Mouse (Mus musculus): ENCODE results near the gene Hs3st5.
"Not testable (repeated sequence)": the region's sequence is repeated elsewhere in the genome, so short reads cannot be mapped to it uniquely, and the experiment has no call there.

The Hs3st5 gene

DNA sequence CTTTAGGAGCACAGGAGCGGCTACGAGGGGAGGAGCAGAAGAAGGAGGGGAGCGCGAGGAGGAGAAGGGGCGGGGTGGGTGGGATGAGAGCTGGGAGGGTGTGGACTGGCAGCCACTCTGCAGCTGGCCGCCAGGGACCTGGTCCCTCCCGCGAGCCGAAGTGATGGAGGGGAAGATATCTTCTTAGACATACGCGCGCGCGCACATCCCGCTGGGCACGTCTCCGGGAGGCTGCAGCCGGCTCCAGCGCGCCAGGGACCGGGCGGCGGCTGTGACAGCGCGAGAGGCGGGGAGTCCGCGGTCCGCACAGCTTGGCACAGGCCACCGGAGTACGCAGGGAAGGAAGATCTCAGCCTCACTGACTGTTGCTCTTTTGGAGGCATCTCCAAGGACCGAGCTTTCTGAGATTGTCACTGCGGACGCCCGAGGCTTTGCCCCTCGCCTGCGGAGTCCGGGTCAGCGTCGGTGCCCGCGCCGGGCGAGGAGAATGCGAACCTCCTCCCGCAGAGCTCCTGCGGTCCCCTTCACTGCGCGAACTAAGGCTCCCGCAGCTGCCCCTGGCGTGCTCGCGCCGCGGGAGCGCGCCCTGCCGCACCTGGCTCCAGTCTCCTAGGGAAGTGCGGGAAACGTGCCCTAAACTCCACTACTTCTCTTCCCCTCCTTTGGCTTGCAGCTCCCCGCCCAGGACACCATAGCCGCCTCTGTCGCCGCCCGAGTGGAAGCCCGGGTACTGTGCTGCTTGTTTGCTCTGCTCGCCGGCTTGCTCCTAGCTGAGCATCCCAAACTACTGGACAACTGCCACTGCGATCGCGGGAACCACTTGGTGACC, at the start of gene Hs3st5:
Hs3st5 (plus strand) TSS at position 88 of the 829 bp plus-strand sequence.
- DNase-seq (ENCODE audit: extremely low read depth, low read depth, low spot score), result no peak

DNA sequence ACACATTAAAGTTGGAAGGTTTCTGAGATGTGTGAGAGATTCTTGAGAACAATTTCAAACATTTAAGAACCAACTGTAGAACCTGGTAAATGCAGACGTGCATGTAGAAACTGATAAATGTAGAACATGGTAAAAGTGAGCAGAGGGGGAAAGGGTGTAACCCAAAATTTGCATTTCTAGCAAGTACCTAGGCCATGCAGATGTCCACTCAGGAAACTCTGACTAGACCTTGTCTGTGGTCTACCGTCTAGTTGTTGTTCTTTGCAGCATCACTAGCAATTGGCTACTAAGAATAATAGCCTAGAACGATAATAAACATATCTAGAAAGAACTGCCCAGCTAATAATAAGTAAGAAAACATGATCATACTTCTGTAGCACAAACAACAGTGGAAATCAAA, 38.0 kb upstream of the Hs3st5 start:
- no peak for DNase-seq (ENCODE audit: extremely low read depth, low read depth, low spot score)

DNA sequence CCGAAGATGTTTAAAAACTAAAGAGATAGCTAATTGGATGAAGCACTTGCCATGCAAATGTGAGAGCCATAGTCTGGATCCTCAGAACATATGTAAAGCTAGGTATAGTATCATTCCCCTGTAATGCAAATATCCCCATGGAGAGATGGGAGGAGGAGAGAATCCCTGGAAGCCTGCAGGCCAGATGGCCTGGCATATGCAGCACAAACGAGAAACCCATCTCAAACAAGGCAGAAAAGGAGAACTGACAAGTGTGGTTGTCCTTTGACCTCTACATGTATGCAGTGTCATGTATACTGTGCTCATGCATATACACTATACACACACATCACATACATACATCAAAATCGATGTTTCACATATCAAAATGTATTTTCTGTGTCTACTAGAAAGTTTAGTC, 35.5 kb upstream of the Hs3st5 start:
- no peak for DNase-seq (ENCODE audit: extremely low read depth, low read depth, low spot score)

DNA sequence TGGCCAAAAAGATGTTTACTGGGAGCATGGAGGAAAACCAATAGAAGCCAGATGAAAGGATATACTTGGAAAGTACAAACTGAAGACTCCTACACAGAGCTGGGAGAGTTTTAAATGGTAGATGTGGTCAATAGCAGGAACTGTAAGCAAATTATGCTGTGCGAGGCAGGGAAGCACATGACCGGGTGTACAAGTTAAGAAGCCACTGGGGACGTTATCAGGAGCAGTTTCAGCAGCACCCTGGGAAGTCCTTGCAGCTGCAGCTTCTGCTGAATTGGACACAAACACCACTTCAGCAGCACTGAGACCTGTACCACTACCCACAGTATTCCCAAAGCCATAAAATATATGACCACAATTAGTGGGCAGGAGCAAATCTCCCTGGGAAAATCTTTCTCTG, 31.8 kb upstream of the Hs3st5 start:
- DNase-seq (ENCODE audit: extremely low read depth, low read depth, low spot score), result no peak

DNA sequence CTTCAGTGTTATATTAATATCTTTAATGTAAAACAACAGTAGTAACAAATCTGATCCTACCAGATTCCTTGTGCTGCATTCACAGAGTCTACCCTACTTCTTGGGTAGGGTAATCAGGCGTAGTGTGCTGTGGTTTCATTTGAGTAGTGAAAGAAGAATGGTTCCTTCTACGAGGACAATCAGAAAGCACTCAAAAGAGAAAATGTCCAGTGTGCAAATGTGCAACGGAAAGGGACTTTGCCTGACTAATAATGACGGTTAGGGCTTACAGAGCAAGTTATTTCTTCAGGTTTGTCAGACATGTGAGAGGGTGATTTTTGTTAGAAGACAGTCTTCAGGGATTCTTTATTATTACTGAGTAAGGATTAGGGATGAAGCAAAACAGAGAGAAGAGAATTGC, 29.1 kb upstream of the Hs3st5 start:
- DNase-seq (ENCODE audit: extremely low read depth, low read depth, low spot score), result no peak

DNA sequence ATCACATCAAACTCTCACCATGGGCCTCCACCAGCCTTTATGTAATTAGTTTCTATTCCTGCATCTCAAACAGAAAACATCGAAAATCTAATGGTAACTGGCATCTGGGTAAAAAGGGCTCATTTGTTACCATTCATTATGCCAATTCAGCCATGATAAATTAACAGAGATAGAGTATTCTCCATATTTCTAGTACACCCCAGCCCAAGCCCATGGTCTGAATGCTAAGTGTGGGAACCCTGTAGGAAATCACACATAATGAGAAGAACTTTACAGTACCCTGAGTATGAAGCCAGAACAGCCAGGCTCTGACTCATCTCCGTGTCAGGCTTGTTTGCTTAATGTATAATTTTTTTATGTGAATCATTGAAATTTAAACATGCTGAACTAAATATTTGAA, 23.3 kb upstream of the Hs3st5 start:
- no peak for DNase-seq (ENCODE audit: extremely low read depth, low read depth, low spot score)

DNA sequence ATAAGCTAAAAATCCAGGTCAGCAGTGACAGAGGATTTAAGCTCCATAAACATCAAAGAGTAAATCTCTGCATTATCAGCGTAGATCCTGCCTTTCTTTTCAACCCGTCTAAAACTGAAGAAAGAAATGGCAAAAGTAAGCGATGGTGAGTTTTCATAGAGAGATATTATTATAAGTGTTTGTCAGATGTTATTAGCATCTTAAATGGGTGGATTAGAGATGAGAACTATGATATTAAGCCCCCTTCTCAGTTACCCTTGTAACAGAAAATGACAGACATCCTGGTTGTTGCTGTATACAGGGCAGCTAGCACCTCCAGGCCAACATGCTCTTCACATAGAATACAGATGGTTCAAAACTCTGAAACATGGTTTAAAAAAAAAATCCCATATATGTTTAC, 22.6 kb upstream of the Hs3st5 start:
- no peak for DNase-seq (ENCODE audit: extremely low read depth, low read depth, low spot score)

DNA sequence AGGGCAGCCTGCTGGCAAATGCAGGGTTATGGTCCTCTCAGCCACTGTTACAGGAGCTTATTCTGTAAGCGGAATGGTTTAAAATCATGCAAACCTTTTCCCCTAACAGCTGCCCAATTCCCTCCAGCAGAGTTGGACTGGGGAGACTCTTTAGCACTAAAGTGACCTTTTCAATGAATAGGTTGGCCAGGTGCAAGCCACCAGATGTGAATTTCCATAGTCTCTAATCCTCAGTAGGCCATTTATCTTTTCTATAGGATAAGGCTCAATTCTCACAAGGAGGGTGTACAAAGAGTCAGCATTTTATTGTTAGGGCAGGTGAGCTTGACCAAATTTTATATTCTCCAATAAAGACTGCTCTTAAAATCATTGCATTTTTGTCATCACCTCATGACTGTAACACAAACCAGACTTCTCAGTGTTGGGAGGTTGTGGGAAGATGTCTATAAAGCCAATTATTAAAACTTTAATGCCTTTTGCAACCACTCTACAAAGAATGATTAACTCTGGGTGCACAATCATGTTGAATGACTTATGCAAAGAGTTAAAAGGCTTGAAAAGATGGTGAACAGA, 21.8 kb upstream of the Hs3st5 start:
- no peak for DNase-seq (ENCODE audit: extremely low read depth, low read depth, low spot score)

DNA sequence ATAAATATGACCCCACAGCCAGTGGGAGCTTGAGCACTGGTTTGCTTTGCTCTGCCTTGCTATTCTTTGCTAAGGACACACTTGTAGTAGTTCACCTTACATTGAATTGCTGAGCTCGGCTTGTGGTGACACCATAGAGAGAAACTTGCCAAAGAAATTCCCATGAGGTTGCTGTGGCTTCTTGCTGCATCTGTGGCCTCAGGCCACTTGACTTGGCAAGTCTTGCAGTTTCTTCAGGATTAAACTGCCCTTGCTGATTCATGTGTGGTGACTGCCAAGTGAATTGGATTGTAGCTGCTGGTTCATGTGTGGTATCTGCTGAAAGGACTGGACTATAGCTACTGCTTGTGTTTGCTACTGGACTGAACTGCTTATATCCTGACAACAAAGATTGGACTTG, 13.0 kb upstream of the Hs3st5 start:
- DNase-seq (ENCODE audit: extremely low read depth, low read depth, low spot score), result no peak

DNA sequence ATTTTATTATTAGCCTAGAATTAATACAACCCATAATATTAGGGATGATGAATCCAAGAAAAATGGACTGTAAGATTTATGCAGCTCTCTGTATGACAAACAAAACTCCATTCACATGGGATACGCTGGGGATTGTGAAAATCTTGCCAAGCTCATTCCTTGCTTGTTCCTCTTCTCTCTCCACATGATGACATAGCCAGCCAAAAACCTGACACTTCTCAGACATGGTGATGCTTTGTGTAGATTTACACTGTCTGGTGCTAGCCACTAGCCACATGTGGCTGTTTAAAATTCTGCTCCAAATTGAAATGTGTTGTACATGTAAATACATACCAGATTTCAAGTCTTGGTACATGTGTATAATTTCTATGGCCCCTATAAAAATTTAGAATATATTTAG, 6.9 kb upstream of the Hs3st5 start:
- no peak for DNase-seq (ENCODE audit: extremely low read depth, low read depth, low spot score)

DNA sequence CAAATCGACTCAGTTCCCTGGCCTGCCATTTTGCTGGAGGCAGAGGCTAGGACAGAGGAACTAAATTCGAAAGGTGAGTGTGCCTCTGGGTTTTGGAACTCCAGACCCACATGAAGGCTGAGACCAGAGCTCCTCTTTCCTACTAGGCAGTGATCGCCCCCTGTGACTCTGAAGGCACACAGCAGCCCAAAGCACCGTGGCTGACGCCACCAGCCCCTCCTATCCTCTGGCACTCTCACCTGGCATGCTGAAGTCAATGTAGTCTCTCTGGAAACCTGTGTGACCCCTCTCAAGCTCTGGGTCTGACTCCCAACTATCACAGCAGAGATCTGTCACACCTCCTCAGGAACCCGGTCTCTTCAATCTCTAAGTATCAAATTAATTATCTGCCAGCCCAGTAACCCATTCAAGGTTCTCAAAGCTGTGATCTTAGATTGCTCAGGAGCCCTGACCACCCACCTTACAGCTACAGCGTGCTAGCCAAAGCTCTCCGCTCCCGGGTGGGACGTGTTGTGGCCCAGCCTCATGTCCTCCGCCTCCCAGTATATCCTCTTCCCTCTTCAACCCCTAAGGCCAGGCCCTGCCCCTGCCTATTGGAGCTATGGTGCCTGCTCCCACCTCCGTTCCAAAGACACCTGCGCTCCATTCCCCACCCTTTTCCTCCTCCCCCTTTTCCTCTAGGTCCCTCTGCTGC, 434 bp upstream of the Hs3st5 start:
- no peak for DNase-seq (ENCODE audit: extremely low read depth, low read depth, low spot score)

DNA sequence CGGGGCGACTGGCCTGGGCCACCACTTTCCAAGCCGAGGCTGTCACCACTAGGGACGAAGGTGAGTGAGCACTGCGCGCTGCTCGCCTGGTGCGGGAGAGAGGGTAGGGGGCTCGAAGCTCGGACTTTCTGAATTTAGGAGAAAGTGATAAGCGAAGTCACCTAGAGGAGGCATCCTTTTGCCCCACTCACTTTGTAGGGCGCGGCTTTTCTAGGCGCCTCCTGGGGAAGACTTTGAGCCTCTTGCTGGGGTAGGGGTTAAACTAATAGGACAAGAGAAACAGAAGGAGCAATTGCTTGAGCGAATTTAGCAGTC, 899 bp downstream of the Hs3st5 start:
- no peak for DNase-seq (ENCODE audit: extremely low read depth, low read depth, low spot score)

DNA sequence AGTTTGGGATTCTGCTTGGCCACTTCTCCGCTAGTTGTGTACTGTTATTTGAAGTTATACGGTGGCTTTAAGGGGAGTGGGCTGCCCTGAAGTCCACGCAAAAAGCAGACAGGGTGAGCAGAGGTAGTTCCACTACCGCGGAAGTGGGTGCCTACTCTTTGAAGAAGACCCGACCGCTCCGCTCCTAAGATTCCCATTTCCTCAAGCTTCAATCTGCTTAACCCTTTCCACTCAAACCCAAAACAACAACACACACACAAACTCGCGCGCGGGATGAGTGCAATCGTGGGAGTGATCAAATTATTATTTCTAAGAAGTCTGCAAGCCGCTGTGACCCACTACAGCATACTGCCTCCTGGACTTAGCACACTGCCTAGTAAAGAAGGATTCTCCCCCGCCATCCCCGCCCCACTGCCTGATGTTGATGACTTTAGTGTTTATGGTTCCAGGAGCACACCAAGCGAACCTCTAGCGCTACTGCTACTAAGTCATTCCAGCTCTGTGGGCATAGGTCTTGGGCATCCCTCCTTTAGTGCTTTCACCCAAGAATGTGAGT, 1.5 kb downstream of the Hs3st5 start:
- no peak for DNase-seq (ENCODE audit: extremely low read depth, low read depth, low spot score)

DNA sequence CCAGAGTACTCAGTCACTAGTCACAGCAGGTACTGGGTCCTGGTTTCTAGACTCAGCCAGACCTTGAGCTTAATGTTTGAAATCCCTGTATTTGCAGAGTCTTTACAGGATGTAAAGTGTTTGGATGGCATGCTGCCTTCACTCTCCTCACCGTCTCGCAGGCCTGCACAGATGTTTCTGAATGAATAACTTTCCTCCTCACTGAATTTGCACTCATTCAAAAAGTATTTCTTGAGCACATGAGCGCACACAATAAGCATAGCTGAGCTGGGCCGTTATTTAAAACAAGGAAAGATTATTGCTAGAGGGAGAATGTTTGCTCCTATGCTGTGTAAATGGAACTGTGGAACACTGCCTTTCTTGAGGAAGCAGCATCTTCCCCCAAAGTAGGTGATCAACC, 2.9 kb downstream of the Hs3st5 start:
- no peak for DNase-seq (ENCODE audit: extremely low read depth, low read depth, low spot score)

DNA sequence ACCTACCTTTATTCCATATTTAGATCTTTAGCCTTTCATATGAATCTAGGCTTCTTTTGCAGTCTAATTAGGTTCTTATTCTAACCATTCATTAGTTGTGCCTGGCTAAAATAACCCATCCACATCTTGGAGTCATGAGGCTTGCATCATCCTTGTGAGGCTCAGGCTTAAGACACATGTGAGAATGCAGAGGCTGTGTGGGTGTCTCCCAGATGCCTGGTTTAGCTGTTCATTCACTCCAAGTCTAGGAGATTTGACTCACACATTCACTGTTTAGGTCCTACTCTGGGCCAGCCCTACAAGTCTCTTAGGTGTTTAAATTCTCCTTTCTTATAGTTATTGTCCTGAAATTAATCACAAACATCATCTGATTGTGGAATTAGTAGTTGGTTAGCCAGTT, 17.3 kb downstream of the Hs3st5 start:
- DNase-seq (ENCODE audit: extremely low read depth, low read depth, low spot score), result no peak

DNA sequence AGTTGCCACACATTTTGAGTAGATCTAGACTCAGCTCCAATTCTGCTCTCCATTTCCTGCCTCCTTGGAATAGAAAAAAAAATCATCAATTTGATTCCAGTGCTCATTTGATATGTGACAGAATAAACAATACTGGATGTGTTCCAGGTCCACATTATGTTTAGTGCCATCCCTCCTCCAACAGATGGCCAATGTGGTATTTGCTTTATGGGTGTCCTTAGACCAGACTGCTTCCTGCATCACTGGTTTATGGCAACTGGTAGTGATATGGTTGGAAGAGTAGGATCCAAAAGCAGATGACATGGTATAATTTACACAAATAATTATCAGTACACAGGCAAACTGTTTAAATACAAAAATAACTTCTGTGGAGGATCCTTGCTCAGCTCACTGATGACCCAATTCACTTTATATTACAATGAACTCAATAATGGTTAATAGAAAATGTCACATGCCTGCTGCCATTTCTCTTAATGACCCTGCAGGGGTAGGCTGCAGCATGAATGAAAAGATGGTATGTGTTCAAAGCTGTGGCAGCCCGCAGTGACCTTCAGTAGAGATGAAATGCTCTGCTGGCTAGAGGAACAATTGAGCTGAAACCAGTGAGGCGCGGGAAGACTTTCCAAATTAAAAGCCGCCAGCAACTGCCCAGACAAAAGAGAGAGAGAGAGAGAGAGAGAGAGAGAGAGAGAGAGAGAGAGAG, 27.2 kb downstream of the Hs3st5 start:
- DNase-seq (ENCODE audit: extremely low read depth, low read depth, low spot score), result no peak

DNA sequence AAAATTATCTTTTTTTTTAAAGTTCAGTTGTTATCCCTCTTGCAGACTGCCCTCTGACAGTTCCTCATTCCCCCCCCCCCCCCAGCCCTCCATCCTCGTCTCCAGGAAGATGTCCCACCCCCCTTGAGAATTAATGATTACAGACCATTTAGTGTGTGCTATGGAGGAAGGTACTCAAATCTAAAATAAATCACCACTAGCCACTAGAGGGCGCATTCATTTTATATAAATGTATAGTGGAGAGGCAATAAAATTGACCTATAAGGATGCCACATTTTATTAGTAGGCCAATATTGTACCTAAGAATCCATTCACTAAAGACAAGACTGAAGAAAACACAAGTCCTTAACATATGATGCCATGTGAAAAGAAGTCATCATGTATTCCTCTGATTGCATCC, 40.0 kb downstream of the Hs3st5 start:
- no peak for DNase-seq (ENCODE audit: extremely low read depth, low read depth, low spot score)

DNA sequence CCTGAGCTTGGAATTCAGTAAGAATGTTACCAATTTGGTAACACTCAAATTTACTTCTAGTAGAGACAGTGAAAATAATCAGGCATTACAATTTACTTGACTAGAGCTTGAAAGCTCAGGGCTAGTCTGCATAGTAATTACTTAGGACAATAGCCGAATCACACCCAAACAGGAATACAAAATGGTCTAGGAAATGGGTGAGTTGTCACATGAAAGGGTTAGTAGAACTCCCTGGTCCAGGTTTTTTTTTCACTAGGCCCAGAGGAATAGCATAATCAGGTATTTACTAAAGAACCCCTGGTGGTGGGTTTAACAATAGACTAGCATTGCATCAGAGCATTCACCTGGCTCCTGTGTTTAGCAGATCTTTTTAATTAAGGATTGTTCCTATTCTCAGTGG, 41.1 kb downstream of the Hs3st5 start:
- DNase-seq (ENCODE audit: extremely low read depth, low read depth, low spot score), result not testable (repeated sequence)

DNA sequence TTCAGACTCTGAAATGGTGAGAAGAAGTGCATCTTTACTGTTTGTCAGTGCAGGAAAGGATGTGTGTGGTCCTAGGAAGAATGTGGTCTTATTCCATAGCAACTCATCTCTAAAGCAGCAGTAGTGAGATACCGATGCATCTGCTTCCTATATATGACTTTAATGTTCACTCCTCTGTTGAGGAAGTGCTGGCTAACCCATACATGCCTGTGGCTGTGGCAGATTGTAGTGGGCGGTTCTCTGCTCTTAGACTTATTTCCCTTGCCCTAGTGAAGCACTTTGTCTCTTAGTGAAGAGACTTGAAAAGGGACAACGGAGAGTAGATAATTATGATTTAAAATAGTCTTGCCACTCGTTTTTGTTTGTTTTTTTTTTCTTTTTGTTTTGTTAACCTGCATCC, 47.4 kb downstream of the Hs3st5 start:
- no peak for DNase-seq (ENCODE audit: extremely low read depth, low read depth, low spot score)

DNA sequence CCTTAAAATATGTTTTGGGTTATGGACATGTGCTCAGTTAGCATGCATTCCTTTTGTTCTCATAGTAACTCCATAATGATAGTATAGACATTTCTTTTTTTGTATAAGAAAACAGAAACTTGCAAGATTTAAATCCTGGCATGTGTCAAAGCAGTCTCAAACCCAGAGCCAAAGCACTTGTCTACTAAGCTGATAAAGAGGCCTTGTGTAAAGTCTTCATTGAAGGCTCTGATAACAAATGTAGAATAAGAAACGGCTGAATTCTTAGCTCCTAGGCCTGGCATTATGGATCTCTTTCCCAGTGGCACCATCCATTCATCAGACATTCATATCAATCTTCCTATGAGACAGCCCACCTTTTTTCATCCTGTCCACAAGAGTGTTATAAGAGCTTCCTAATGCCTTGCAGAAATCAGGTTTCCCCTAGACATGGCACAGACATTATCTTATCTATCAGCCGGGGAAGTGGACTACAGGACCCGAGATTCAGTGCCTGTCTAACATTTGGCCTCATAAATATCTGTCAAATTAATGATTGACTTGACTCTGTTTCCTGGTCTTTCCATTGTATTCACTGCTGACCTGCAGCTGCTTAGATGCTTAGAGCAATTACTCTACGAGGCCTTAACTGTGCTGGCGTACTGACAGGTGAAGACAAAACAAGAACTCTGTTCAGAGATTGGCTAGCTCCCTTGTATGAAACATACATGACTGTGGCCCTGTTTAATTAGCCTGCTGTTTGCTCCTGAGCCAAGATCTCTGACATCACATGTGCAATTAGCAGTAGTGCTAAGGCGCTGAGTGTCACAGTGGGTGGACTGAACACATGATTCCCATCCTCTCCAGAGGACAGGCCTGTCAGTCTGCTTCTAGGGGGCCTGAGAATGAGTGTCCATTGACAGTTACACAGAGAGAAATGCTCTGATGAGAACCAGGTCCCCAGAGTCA, 48.6 kb downstream of the Hs3st5 start:
- DNase-seq (ENCODE audit: extremely low read depth, low read depth, low spot score), result no peak

Data from fat pad, adult 2 months (tissue).